19 mouse cellular contexts compared by ENCODE assay signal in the genomic region with DNA sequence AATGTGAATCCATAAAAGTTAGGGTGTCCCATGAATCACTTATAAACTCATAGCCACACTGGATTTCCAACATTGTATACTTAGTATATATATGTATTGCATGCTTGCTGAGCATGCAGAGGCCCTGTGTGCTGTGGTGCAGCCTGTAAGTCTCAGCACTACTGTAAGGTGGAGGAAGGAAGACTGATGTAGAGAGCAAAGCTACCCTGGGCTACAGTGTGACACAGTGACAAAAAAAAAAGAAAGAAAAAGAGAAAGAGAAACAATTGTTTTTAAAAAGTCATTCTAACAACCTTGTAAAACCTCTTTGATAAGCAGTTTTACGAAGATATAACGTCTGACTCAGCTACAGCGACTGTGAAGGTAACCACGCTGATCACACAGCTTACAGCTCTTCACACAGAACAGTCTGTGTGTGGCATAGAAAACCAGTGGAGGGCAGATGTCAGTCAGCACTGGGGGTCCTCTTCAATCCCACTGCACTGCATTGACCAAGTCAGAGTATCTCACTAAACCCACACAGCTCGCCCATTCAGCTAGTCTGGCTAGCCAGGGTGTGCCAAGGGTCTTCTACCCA. TPM values are rescaled to one million over a fixed set of nuclear protein-coding genes. Genes with fewer than 3 reads are reported as not detected.
DNase-seq lines count a peak whose midpoint lies in the region; ATAC-seq and TF ChIP-seq lines count a peak whose summit lies in the region.
"Had no signal": no experiment of that assay in that cellular context is flagged by ENCODE, and none has a peak within 500 bp of the region (broad histone marks: within the 10 kb centered on the region; RNA-seq: fewer than 3 reads in every experiment).

No protein-coding gene starts in this region.

- peaks cover 36% of the 10 kb centered on the region for H3K4me1 ChIP-seq in heart, adult 2 months (ENCODE audit: control insufficient read depth, insufficient read depth, low read length)

- H3K4me3 ChIP-seq in heart, adult 2 months, result no peak overlapping the region
- H3K4me3 ChIP-seq: embryonic facial prominence, embryonic 15.5 days; hindbrain, embryonic 15.5 days; limb, embryonic 15.5 days; midbrain, embryonic 10.5 days had no signal

- no peak for TF ChIP-seq POLR2A in heart, adult 2 months (IDR thresholded peaks at IDR 0.05; ENCODE audit: insufficient read depth, low read depth, low read length)

- H3K79me2 ChIP-seq in heart, adult 2 months (replicated peaks; ENCODE audit: control insufficient read depth, insufficient read depth, low read length), result peaks cover 13% of the 10 kb centered on the region

- no peak for DNase-seq in heart, adult 2 months
- no peak for DNase-seq in heart, postnatal 25 days (ENCODE audit: low spot score)
- peak; percentile 53 for DNase-seq in 416B (ENCODE audit: low read depth)
- peak; percentile 53 for DNase-seq in CD4-positive, CD25-positive, alpha-beta regulatory T cell, adult 2 months (ENCODE audit: low read depth, low spot score)
- peak; percentile 83 for DNase-seq in induced T-regulatory cell, adult 2 months (ENCODE audit: low read depth)
- no peak for DNase-seq in cerebellum, adult 9-10 months
- DNase-seq: adrenal gland, postnatal 25 days; cerebellum, adult 9-11 months; gastrocnemius, postnatal 14 days; heart, postnatal 36 days; kidney, adult 8-10 months; lung, postnatal 10 days; thymus, postnatal 4 days had no signal

- H3K27ac ChIP-seq in heart, adult 2 months, result peak overlapping the region; percentile 29
- H3K27ac ChIP-seq: embryonic facial prominence, embryonic 15.5 days; hindbrain, embryonic 15.5 days; limb, embryonic 15.5 days; midbrain, embryonic 10.5 days had no signal

- no peak for TF ChIP-seq EP300 in heart, adult 2 months (IDR thresholded peaks at IDR 0.05; ENCODE audit: insufficient read depth, low read depth, low read length)

- H3K36me3 ChIP-seq in heart, adult 2 months (ENCODE audit: control insufficient read depth, insufficient read depth, low read length), result peaks cover 25% of the 10 kb centered on the region
- H3K36me3 ChIP-seq: embryonic facial prominence, embryonic 15.5 days; hindbrain, embryonic 15.5 days; limb, embryonic 15.5 days; midbrain, embryonic 10.5 days had no signal

- intact Hi-C loops in heart, adult 2 months (cut with DNase I), result no loop called here
- intact Hi-C loops in heart, postnatal 25 days (cut with DNase I), result no loop called here

- H3K27me3 ChIP-seq in heart, adult 2 months (ENCODE audit: control insufficient read depth, insufficient read depth, low read length), result no peaks in the 10 kb centered on the region
- H3K27me3 ChIP-seq: CH12.LX; embryonic facial prominence, embryonic 15.5 days; hindbrain, embryonic 15.5 days; limb, embryonic 15.5 days had no signal

- no peak for ATAC-seq in cerebellum, adult (ENCODE audit: insufficient number of reproducible peaks, low FRiP score, low TSS enrichment)

- no peak for TF ChIP-seq CTCF in heart, adult 2 months (IDR thresholded peaks at IDR 0.05)

- no peak overlapping the region for H3K9ac ChIP-seq in heart, adult 2 months (ENCODE audit: low read depth, low read length)
- H3K9ac ChIP-seq: embryonic facial prominence, embryonic 15.5 days; hindbrain, embryonic 15.5 days; limb, embryonic 15.5 days had no signal

- WGBS in heart, adult 2 months, result 77% methylated on average over 5 of the region's 5 CpGs

RNA-seq across cellular contexts. Expression of a gene that starts 37.6 kb away (rescaled TPM):
- total RNA-seq in heart, adult 2 months (2021), result 10 to 100 TPM; 31.7 to 36.2 TPM
- 10.6 and 15.4 TPM in 2 replicates for polyA plus RNA-seq in heart, adult 2 months (2012; rRNA removed)
- 10 to 100 TPM; 25.7 to 36.5 TPM for total RNA-seq in heart, postnatal 25 days (2021)

Comparison
In these comparisons a context has a peak if more than half of its experiments do, and no peak if none do; other contexts are left out.
1. DNase-seq: peak in 416B (single experiment), CD4-positive, CD25-positive, alpha-beta regulatory T cell, adult 2 months (single experiment) and induced T-regulatory cell, adult 2 months (single experiment); none in heart, adult 2 months (0 of 2), heart, postnatal 25 days (single experiment) and cerebellum, adult 9-10 months (single experiment).